Mouse (Mus musculus) E14TG2a.4 (cell line): ENCODE results near the gene Pros1.

Source experiments
- CTCF ChIP-seq: conservative IDR thresholded peaks from 2 replicates; pipeline ENCODE4 v1.5.1; 2014; ENCODE audit warnings: low read length
- NANOG ChIP-seq: IDR thresholded peaks from 2 replicates; pipeline ENCODE4 v1.6.1; 2014; ENCODE audit warnings: borderline replicate concordance, low read length, mixed read lengths
- POU5F1 ChIP-seq: IDR thresholded peaks from 2 replicates; pipeline ENCODE4 v1.6.1; 2014; ENCODE audit warnings: low read length, borderline replicate concordance

DNA sequence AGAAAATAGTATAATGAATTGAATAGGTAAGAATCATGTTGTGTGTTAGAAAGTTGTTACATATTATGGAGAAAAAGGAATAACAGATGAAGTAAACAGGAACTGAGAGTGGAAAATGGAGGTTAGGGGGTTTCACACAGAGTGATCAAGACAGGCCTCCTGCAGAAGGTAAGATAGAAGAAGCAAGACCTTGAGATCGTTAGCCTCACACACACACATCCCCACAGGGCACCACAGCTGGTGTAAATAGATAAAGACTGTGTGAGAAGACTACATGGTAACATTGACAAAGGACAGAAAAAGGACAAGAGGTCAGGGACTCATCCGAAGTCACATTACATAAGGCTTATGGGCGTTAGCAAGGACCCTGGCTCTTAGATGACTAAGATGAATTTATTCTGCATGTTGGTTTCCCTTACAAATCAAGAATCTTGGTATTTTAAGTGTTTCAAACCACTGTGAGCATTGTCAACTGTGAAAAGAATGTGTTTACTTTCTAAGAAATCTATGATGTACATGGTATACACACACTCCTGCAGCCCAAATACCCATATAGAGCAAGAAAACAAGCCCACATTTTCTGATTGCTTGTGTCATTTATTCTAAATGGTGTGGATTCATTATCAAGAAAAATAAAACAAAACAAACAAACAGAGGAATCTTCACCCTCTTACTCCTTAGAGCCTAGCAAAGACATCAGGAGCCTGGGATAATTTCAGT, 19.9 kb upstream of the Pros1 start:
- TF ChIP-seq CTCF: no peak
- TF ChIP-seq POU5F1: no peak
- no peak for TF ChIP-seq NANOG
